Mouse (Mus musculus) natural killer cell, adult 2 months (primary cell): Measurements from ENCODE around the gene Ing1.
A peak's percentile ranks its signal among the peaks of the same experiment; 100 is the strongest.

Experiments used
- DNase-seq, 2 experiments: peaks; one replicate each; pipeline ENCODE4 v3.0.0; 2022; ENCODE audit warnings: low spot score in 2 of 2

The Ing1 gene

GRCm38 (mm10) chr8:11554799-11555719 is at the start of gene Ing1:
Gene Ing1, plus strand, starts transcription at chr8:11555571.
- peak; percentile 96 for DNase-seq

GRCm38 (mm10) chr8:11506074-11506473 is 49.3 kb upstream of the Ing1 start:
- no peak for DNase-seq

- peak; percentile 30 to 60 for DNase-seq
Measured at GRCm38 (mm10) chr8:11506802-11507201, 48.6 kb upstream of the Ing1 start.

GRCm38 (mm10) chr8:11508880-11509279 is 46.5 kb upstream of the Ing1 start:
- no peak for DNase-seq

- no peak for DNase-seq
Measured at GRCm38 (mm10) chr8:11510971-11511370, 44.4 kb upstream of the Ing1 start.

- DNase-seq = no peak
Measured at GRCm38 (mm10) chr8:11512711-11513110, 42.7 kb upstream of the Ing1 start.

GRCm38 (mm10) chr8:11513247-11513646 is 42.1 kb upstream of the Ing1 start:
- DNase-seq = no peak

GRCm38 (mm10) chr8:11516292-11516691 is 39.1 kb upstream of the Ing1 start:
- no peak for DNase-seq

GRCm38 (mm10) chr8:11517366-11518055 is 37.9 kb upstream of the Ing1 start:
- no peak for DNase-seq

GRCm38 (mm10) chr8:11518056-11518396 is 37.3 kb upstream of the Ing1 start:
- DNase-seq = no peak

GRCm38 (mm10) chr8:11518676-11519075 is 36.7 kb upstream of the Ing1 start:
- DNase-seq = no peak

GRCm38 (mm10) chr8:11523331-11523730 is 32.0 kb upstream of the Ing1 start:
- no peak for DNase-seq

GRCm38 (mm10) chr8:11530155-11530770 is 25.1 kb upstream of the Ing1 start:
- no peak for DNase-seq

- DNase-seq = no peak
Measured at GRCm38 (mm10) chr8:11530849-11531248, 24.5 kb upstream of the Ing1 start.

- DNase-seq = no peak
Measured at GRCm38 (mm10) chr8:11534494-11534893, 20.9 kb upstream of the Ing1 start.

GRCm38 (mm10) chr8:11539049-11539448 is 16.3 kb upstream of the Ing1 start:
- DNase-seq = no peak

- DNase-seq = no peak
Measured at GRCm38 (mm10) chr8:11540182-11540581, 15.2 kb upstream of the Ing1 start.

GRCm38 (mm10) chr8:11542031-11542430 is 13.3 kb upstream of the Ing1 start:
- DNase-seq = peak in 1 of 2 experiments; percentile 5

GRCm38 (mm10) chr8:11542866-11543265 is 12.5 kb upstream of the Ing1 start:
- DNase-seq = no peak

GRCm38 (mm10) chr8:11544386-11544785 is 11.0 kb upstream of the Ing1 start:
- DNase-seq = peak; percentile 67 to 79

GRCm38 (mm10) chr8:11547063-11547462 is 8.3 kb upstream of the Ing1 start:
- DNase-seq = peak in 1 of 2 experiments; percentile 10

GRCm38 (mm10) chr8:11549706-11550105 is 5.7 kb upstream of the Ing1 start:
- peak; percentile 58 to 67 for DNase-seq
